Mouse (Mus musculus) right cerebral cortex, postnatal 14 days (tissue): ENCODE measurements at regions not wholly inside any gene's neighbourhood (a gene's known extent, or its start where the extent isn't known, plus 50 kb on each side); places are given as distances from the start of the nearest gene placed in this dataset.
A peak's percentile ranks its signal among the peaks of the same experiment; 100 is the strongest.
"Not testable (repeated sequence)": the region's sequence is repeated elsewhere in the genome, so short reads cannot be mapped to it uniquely, and the experiment has no call there.

Source experiments
- DNase-seq: peaks from one replicate; pipeline ENCODE4 v3.0.0; 2022

DNA sequence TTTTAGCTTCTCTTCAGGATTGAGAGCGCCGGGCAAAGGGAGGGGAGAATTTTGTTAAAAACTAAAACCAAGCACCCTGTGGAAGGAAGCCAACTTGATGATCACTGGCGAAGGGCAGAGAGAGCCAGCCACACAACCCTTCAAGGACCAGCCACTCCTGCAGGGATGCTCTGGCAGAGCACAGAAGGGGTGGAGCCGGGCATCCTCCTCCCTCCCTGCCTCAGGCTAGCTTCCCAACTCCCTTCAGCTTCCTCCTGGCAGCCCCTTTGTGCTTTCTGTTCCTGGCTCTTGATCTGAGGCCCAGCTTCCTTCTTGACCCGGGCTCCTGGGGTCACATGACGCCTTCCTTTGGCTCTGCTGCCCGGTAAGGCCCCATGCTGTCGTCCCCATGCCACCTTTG lies 591.8 kb upstream of the Gm10131 start:
- DNase-seq, result no peak

DNA sequence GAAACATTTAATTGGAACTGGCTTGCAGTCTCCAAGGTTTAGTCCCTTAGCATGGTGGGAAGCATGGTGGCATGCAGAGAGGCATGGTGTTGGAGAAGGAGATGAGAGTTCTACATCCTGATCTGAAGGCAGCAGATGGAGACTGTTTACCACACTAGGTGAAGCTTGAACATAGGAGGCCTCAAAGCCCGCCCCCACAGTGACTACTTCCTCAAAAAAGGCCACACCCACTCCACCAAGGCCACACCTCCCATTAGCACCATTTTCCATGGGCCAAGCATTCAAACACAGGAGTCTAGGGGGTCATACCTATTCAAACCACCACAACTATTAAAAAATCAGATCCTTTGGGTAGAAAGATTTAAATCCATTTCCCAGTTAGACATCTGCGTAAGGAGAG lies 591.3 kb upstream of the Gm10131 start:
- DNase-seq, result no peak

DNA sequence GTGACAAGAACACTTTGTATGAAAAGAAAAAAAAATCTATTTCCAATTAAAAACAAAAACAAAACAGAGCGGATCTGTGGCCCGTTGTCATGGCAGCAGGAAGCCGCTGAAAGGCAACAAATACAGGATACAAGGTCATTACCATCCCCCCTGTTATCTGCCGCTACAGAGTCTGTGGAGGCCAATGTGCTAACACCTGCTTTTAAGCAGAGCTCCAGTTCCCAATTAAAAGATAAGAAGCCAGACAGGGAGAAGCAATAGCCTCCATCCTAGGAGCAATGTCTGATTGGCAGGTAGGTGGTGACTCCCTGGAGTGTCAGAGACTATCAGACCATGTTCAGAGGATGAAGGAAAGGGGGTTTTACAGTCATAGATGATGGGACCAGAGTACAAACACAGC lies 587.5 kb upstream of the Gm10131 start:
- no peak for DNase-seq

DNA sequence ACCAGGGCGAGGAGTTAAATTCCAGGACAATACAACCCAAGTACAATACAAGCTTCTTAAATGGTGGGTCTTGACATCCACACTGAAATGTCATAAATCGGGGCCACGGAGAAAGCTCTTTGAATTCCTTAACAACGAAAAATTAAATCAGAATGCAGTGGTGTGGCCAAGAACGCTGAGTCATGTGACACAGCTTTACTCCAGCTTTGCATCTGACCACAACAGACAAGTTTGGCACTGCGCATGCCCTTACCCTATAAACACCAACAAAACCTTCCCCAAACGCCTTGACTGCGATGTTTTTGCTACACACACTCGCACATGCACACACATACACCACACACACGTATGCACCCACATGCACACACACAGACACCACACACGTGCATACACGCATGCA lies 584.8 kb upstream of the Gm10131 start:
- no peak for DNase-seq

DNA sequence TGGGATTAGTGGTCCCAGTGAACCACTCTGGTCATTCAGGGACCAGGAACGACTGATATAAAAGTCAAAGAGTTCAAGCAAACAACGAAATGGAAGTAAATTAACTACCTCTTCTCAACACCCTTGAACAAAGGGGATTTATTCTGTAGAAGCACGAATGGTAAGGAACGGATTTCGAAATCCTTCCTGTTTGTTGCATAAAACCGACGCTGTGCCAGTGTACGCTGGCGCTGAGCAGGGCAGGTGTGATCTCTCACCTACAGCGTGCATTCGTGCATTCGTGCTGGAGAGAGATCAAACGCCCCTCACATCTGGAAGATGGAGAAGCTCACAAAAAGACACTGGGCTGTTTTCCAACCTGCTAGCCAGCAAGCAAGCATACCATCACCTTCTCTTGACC lies 581.1 kb upstream of the Gm10131 start:
- DNase-seq, result no peak

DNA sequence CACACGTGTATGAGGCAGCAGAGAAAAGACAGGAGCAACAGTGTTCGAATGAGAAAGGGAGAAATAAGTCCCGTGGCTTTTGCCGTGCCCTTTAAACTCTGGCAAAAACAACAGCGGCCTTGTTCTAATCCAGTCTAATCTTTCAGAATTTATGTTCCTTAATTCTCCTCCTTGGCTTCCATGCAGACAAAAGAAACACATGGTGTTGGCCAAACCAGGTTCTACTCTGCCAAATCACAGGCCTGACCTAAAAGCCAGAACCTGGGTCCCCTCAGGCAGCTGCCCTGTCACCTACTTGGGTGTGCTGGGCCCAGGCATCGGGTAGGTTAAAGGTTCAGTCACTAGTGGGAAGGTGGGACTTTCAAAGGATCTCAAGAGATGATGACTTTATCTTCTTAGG lies 580.2 kb upstream of the Gm10131 start:
- no peak for DNase-seq

DNA sequence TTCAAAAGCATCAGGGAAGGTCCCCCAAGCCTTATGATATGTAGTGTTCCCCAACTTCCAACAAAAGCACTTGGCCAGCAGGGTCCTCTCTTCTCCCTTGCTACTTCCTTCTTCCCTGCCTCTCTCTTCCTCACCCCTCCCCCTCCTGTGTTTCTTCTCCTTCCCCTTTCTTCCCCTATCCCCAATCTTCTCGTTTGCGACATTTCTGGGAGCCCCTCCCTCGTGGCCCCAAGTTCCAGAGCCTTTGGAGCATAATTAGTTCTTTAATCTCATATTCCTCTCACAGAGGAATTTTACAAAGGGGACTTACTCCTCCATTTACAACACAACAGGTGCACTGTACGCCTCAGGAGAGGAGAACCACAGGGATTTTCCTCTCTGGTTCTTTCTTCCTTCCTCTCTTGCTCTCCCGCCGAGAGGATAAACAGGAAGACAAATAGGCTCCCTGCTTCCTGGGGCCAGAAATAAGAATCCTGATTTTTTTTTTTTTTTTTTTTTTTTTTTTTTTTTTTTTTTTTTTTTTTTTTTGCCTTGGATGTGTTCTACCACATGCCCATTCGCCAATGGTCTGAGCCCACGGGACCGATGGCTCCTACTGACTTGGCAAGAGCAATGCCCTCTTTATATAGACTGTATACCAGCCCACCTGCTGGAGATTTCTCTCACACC lies 578.4 kb upstream of the Gm10131 start:
- no peak for DNase-seq

DNA sequence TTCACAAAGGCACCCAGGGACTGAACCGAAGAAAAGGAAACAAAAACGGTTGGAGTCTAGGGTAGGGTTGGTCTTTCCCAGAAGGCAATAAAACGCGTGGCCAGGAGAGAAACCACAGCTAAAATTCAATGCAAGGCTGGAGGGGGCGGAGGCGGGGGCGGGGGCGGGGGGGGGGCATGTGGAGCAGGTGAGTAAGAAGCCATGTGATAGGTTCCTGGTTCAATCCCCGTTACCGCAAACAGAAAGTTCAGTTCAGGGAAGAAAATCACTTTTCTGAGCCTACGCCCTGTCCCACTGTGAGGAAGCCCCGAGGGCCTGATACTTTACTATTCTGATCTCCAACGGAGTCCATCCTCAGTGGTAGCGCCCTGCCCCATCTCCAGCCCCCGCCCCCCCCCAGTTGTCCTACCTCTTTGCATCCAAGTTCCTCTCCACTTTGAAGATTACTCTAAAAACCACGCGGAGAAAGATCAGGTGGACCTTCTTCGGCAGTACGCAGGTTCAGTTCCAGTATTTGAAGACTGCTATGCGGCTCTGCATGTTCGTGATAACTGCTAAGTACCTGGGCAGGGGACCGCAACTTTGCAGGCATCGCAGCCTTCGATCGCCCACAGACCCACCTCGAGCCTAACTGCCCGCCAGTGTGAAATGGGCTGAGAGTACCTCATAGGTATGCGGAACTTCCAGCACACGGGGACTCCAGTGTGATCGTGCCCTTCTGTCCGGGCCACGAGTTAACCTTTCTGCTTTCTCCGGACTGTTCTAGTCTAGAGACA lies 577.7 kb upstream of the Gm10131 start:
- DNase-seq, result no peak

DNA sequence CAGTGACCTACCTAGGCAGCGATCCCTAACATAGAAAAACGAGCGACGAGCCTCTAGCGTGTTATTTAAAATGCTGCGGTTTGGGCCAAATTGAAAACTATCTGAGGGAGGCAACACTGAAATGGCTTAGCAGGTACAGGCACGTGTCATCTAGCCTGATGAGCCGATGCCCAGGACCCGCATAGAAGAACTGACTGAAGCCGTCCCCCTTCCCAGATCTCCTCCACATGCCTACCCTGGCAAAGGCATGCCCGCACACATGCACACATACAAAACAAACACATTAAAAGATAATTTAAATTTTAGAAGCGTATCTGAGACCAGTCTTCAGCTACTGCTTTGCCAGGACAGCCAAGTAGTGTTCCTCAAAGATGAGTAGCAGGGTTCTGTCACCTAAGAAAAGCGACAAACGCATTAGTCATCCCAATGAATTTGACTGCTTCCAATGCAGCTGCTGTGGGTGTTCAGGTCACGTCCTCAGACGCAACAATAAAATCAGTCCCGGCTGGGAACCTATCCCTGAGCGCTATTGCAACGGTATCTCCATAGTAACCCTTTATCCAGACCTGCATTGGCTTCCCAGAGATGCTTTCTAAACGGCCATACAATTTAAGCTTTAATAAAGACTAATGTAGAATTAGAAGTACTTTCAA lies 577.0 kb upstream of the Gm10131 start:
- DNase-seq, result no peak

DNA sequence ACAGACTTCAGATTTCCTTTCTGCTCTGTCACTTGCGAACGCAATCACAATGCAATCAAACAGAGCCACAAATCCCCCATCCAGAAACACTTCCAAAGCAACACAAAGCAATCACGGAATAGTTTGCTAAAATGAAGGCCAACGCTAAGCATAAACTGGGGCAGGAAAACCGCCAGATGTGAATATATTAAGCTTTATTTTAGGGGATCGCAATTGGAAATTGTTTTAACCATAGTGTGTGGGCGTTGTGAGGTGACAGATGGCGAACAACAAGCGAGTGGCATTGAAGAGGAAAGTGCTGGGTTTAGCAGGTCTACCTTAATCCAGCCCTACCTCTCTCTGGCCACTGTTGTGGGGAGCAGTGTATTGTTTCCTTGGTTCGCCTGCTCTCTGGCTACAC lies 574.8 kb upstream of the Gm10131 start:
- no peak for DNase-seq

DNA sequence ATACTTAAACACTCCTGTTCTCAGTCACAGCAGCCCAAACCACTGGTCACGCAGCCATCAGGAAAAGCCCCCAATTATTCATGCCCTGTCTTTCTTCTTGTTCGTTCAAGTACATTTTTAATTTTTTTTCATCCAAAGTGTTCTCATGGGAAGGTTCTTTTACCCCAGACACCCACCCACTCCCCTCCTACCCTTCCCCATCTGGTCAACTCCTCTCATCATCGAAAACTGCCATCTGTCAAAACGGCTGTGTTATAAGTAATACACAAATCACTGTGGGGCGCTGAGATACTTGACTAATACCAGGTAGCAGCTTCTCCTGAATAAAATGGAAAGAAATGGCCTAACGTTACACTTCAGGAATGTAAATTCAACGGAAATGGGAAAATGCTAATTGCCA lies 573.1 kb upstream of the Gm10131 start:
- no peak for DNase-seq

DNA sequence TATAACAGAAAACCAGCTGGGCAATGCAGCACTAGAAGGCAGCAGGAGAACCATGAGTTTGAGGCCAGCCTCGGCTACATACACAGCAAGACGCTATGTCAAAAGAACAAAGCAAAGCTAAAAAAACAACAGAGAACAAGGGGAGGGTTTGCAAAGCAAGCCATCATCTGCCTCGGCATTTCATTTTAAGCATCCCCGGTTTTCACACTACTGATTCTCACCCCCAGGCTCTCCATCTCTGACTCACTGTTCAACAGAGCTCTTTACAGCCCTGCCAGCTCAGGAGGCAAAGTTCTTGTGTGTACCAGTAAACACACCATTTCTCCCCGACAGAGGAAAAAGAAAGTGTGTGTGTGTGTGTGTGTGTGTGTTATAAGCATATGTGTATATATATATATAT lies 571.6 kb upstream of the Gm10131 start:
- DNase-seq, result no peak

DNA sequence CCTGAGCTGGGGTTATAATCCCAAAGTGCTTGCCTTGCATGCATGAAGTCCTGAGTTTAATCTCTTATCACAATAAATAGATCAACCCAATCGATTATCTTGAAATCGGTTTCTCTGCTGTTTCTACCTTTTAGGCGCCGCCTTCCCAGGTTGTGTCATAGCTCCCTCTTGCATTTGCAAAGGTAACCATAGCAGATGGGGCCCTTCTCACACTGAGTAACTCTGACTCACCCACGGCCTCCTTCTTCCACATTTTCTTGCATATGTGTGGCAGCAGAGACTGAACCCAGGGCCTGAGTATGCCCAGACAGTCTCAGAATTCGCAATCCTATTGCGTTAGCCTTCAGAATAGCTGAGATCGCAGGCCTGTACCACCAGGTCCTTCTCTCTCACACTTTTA lies 570.7 kb upstream of the Gm10131 start:
- no peak for DNase-seq

DNA sequence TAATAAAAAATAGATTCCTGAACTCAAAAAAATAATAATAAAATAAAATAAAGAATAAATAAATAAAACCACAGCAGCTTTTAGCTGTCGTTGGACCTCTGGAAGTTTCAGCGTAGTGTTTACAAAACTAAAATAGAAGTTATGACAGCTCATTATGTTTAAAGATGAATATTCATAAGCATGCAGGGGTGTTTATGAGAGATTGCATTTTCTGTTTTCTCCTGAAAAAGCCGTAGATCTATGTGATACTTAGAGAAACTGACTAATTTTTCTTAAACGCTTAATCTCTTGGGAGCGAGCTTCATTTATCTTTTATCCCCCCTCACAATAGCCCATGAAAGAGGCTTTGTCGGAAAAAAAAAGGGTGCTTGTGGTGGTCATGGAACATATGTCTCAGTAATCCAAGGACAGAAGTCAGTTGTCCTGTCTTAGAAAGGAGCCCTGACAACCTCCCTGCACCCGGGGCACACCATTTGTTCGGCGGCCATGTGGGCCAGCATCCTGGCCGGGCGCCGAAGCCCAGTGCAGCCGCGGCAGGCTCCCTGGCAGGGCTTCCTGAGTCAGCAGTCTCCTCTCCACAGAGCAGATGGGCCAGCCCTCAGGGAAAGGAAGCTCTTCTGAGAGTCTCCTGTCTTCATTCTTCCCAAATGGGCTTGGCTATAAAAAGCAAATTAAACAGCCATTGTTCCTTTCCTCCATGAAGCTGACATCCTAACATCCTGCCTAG lies 568.2 kb upstream of the Gm10131 start:
- DNase-seq, result peak; percentile 41

DNA sequence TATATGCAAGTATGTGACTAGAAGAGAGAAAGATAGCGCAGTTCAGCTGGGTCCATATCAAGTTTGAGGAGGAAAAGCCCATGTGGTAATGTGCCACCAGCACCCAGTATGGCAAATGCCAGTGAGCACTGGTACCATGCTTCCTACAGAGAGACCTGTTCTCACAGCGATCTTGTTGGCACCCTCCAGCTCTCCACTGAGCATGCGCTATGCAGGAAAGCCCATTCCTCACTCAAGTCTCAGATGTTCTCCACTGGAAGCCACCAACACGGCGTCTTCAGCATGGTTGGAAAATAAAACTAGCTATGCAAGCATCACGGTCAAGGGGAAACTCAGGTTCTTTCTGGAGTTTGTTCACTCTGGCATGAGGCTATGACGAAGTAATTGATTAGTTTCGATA lies 567.3 kb upstream of the Gm10131 start:
- no peak for DNase-seq

DNA sequence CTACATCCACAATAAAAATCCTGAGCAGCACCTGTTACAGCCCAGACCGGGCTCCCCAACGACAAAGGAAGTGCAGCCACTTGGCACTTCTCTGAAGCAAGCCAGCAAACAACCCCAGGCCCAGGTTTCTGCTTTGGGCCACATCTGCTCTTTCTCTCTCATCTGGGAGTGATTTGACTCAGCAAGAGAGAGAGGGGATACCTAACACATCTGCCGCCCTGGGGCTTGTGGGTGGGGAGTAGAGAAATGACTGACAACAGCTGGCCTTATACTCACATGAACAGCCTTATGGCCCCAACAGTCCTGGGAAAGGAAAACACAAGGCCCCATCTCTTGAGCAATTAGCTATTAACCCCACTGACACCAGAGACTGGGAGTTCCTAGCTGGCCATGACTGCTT lies 560.2 kb upstream of the Gm10131 start:
- no peak for DNase-seq

DNA sequence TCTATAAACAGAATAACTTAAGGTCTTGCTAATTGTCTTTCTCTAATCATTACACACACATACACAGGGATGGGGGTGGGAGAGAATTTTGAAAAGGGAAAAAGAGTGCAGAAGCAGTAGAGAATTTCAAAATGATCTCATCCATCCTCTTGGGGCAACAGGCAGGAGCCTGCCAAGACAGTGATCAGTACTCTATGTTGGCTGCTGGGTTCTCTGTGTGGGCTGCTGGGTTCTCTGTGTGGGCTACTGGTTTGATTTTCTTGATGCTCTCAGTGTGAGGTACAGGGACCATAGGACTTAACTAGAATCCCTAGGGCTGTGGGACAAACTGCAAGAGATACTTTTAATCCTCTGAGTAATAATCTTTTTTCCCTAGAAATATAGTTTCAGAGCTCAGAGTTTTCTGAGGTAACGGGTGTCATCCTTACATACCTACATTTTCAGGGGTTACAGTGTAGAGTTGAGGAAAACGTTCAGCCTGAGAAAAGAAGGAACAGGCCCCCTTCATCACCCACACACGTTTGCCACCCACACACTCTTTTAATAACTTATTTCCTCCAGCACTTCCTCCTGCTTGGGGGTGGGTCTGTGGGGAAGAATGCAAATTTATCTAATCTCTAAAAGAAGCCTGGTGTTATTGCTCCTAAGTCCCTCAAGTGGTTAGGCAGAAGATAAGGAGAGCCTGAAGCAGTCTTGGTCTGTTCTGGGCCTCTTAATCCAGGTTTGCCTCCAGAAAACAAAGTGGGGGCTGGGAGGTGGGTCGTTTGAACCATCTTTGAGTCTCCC lies 559.6 kb upstream of the Gm10131 start:
- no peak for DNase-seq

DNA sequence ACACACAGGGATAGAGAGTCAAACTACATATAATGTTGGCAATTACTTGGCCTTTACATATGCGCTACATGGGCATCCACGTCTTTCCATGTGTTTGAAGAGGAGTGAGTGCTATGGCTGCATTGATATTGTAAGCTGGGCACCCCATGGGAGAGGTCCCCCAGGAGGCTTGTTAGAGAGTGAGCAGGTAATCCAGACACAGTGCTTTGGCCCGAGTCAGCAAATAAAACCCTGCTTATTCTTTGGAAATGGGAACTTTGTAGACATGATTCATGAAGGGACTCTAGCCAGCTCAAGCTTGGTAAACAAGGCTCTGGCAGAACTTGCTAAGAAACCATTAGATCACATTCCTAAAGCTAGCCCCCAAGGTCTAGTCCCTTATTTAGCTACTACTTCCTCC lies 557.6 kb upstream of the Gm10131 start:
- DNase-seq, result no peak

DNA sequence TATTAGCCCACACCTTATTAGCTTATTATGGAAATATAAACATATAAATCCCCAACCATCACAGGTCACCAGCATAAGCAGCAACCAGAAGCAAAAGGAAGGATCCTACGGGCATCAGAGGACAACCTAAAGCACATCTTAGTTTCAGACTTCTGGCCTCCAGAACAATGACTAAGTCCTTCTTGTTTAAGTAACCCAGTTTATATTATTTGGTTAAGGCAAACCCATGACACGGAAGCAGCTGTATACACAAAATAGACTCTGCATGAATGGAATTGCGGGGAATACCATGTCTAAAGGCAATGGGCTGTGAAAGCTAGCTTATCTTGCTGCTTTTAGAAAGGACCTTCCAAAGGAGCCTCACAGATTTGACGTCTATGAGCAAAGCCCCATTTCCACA lies 552.9 kb upstream of the Gm10131 start:
- no peak for DNase-seq

DNA sequence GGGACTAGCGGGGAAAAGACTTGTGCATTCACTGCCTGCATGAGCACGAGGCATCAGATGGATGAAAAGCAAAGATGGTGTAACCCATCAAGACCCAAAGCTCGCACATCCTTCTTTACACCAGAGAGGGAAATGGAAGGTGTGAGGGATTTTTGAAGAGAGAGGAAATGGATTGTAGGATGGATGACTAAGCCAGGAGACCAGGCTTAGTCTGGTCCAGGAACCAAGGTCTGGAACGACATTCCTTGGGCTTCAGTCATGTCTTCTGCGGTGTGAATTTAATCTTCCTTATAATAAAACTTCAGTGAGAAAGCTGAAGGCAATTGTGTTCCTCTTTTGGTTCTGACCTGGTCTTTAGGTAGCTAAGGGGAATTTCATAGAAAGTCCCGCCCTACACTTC lies 551.0 kb upstream of the Gm10131 start:
- DNase-seq, result no peak

DNA sequence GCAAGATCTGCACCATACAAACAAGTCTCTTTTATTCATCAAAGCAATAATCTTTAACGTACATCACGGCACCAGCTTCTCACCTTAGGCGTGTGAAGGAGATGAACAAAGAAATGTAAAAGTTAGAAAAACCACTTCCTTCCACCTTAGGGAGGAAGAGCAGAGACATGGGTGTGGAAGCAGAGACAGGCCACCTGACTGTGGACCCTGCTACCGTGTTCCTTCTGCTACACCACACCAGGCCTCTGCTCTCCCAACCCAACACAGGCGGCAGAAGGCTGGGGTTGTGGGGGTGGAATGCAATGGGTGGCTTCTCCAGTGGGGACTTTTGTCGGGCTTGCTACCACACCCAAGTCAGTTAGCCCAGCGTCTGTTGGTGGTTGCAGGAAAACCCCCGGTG lies 540.2 kb upstream of the Gm10131 start:
- no peak for DNase-seq

DNA sequence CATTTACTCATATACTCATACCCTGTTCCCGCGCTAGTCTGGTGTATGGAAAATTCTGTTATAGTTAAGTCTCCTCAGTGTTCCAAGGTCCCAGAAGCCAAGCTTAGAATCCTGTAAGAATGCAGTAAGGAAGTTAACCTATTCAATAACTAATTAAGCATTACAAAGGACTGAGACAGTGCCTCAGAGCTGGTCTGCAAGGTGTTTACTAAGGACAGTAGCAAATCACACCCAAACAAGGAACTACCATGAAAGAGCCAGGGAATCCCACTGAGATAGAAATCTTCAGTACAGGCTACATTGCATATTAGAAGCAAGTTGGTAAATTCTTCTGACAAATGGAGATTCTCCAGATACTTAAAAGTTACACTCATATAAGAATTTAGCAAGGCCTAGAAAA lies 516.7 kb upstream of the Gm10131 start:
- DNase-seq, result not testable (repeated sequence)

DNA sequence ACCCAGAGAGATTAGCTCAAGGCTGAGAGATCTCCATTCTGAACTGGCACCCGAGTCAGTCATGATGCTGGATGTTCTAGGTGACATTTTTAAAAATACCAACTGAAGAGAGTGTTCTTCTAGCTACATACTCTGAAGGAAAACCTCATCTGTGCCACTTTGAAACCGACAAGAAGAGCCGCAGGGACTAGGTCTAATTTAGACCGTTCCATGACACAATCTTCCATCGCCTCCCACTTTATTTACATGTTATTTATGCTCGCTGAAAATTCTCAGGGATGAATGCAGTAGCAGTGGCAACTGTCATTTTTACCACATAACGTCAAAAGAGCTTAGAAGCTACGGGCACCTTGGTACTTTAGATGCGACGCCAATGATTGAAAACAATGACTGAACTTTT lies 514.1 kb upstream of the Gm10131 start:
- no peak for DNase-seq
